Mouse (Mus musculus) heart, adult 11 months (tissue): ENCODE results near the gene Cntln.
A peak's percentile ranks its signal among the peaks of the same experiment; 100 is the strongest.

ENCODE experiments used
- DNase-seq: peaks from one replicate; pipeline ENCODE4 v3.0.0; 2022

Cntln gene

DNA sequence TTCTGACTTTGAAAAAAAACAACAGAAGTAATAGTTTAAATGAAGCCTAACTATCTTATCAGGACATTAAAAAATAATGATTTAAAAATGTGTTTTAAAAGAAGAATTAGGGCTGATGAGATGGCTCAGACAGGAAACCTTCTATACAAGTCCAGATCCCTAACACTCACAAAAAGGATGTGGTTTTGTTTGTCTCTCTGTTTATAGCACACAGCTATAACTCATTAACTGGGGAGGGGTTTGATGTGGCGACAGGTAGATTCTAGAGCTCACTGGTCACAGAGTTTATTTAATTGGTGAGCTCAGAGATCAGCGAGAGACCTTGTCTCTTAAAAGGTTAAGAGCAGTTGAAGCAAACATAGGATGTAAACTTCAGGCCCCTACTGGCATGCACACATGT is 175.5 kb downstream of the Cntln start:
- no peak for DNase-seq

DNA sequence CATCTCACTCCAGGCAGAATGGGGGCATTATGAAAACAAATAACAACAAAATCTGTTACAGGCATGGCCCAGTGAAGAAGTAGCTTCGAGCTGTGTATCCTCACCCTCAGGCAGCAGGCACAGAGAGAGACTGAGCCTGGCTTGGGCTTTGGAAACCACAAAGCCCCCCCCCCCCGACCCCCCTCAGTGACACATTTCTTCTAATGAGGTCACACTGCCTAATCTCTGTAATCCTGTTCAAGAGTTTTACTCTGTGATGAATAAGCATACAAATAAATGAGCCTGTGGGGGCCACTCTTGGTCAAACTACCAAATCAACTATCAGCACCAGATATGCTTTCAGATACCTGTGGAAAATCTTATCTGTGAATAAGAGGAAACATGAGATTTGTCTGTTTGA is 177.6 kb downstream of the Cntln start:
- no peak for DNase-seq

DNA sequence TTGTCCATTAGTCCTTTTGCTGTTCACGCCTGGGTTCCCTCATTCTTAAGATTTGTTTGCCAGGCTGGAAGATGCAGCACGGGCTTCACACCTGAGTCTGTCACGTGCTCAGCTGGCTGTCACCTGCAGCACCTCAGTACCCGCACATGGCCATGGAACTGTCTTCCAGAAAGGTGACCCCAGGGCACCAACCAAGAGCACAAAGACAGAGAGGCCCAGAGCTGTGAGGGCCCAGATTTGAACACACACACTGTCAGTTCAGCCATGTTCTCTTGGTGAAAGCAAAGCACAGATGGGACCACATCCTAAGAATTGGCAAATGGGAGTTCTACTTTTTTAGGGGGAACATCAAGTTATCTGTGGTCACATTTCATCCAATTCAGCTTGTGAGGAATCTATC is 211.9 kb downstream of the Cntln start:
- DNase-seq: no peak

DNA sequence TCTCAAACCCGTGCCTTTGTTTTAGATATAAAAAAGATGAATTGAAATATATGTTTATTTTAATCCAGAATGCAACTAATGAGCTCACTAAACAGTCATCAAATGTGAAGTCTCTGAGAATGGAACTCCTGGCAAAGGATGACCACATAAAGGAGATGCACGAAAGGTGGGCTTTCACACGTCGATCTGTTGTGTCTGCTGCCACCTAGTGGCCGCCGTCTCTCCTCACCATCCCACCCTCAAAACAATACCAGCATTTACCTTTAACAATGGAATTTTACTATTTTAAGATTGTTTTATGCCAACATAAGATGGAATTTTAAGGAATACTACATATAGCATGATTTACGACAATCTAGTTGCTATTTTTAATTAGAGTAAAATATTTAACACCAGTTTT is 212.6 kb downstream of the Cntln start:
- peak; percentile 86 for DNase-seq

DNA sequence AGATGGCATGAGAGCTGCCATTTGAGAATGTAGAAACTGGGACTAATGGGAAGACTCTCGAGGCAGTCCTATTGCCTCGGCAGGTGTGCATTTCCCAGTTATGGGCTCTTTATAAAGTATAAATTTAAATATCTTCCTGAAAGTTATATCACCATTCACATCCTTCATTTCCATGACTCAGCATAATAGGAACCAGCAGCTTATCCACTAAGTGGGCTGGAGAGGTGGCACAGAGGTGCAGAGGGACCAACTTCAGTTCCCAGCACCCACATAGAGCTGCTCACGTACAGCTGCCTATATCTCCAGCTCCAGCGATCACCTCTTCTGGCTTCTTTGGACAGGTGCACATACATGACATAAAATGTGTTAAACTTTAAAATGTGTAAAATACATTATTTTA is 218.1 kb downstream of the Cntln start:
- DNase-seq: no peak

DNA sequence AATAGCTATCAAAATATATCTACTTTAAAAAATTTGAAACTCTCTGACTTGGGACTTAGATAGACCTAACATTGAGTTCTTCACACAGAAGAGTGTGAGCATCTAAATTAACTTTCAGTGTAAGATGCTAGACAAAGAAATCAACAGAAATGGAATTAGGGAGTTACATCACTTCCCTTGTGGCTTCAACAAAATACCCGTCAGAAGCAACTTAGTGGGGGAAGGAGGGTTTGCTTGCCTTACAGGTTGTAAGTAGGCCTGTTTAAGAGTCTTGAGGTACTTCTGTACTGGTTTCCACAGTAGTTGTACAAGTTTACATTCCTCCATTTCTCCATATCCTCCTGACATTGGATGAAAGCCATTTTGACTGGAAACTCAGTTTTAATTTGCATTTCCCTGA is 222.3 kb downstream of the Cntln start:
- no peak for DNase-seq

DNA sequence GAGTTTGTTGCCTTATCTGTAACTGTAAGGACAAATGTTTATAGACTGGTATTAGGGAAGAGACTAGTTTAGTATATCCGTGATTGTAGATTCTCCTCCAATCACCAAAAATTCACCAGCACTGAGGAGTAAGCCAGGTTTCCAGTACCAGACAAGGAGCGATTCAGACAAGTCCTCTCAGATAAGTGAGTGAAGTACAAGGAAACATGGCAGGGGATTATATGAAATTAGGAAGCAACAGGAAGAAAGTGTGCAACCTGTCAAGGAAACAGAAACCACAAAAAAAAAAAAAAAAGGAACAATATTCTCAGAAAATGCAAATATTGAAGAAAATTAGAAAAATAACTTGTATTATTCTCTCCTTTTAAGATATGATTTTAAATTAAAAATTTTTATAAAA is 222.9 kb downstream of the Cntln start:
- DNase-seq: no peak

DNA sequence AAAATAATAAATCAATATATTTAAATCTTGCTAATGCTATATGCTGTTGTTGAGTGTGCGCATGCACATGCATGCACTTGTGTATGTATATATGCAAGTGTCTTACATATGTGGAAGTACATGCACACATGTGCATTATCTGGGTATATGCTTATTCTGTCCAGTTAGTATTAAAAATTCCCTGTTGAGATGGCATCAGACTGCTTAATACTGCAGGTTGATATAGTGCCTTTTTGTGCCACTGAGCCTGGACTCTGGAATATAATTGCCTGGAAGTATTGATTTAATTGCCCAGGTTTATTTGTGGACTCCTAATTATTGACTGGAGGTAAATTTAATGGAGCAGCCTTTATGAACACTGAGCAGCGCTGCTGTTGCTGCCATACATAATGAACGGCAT is 236.2 kb downstream of the Cntln start:
- DNase-seq: no peak

DNA sequence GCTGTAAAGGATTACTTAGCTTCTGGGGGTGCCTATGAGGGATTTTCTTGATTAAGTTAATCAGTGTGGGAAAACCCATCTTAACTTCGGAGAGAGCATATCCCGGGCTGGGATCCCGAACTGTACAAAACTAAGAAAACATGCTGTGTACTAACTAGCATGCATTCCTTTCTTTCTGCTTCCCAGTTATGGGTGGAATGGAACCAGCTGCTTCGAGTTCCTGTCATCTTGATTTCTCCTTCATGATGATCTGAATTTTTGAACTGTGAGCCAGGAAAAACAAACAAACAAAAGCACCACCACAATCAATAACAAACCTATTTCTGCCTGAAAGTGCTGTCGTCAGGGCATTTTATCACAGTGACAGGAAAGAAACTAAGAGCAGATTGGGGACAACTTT is 265.6 kb downstream of the Cntln start:
- DNase-seq: no peak

DNA sequence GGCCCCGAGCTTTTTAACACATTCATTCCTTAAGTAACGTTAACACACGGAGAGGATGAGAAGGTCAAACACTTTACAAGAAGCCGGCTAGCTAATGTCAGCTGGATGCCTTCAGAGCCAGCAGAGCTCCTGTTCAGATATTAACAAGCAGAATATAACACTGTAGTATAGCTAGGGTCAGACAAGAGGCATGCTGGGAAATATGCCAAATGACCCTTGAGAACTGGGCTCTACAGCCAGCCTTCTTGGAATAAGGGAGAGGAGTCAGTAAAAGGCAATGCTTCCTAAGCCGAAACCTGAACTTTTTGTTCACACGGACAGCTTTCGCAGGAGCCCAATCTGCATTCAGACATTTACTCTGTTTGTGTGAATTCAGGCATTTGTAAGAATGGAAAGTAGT is 267.8 kb downstream of the Cntln start:
- DNase-seq: no peak

DNA sequence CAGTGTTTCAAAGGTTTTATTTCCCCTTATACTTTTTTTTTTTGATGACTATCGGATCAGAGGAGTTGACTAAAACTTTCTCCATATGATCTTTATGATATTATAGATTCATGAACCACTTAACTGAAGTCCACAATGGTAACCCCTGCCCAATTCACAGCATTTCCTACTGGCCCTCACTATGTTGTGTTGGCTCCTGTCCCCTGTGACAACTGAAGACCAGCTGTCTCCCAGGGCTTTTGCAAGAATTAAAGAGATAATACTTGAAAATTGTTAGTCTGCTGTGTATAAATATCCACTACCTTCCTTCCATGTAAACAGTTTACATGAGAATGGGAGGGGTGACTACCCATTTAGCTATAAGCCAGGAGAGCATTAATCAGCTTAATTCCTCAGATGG is 270.3 kb downstream of the Cntln start:
- no peak for DNase-seq

DNA sequence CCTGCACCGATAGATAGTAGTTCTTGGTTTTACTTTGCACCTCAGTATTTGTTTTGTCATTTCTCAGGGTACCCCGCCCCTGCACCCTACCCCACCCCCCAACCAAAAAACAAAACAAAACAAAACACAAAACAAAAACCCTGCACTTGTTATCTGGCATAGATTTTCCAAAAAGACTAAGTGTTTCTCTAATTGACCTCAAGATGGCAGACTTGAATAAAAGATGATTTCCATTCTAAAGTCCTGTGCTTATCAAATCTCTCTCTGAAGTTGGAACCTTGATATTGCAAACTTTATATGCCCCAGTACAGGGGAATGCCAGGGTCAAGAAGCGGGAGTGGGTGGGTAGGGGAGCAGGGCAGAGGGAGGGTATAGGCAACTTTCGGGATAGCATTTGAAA is 277.0 kb downstream of the Cntln start:
- DNase-seq: no peak

DNA sequence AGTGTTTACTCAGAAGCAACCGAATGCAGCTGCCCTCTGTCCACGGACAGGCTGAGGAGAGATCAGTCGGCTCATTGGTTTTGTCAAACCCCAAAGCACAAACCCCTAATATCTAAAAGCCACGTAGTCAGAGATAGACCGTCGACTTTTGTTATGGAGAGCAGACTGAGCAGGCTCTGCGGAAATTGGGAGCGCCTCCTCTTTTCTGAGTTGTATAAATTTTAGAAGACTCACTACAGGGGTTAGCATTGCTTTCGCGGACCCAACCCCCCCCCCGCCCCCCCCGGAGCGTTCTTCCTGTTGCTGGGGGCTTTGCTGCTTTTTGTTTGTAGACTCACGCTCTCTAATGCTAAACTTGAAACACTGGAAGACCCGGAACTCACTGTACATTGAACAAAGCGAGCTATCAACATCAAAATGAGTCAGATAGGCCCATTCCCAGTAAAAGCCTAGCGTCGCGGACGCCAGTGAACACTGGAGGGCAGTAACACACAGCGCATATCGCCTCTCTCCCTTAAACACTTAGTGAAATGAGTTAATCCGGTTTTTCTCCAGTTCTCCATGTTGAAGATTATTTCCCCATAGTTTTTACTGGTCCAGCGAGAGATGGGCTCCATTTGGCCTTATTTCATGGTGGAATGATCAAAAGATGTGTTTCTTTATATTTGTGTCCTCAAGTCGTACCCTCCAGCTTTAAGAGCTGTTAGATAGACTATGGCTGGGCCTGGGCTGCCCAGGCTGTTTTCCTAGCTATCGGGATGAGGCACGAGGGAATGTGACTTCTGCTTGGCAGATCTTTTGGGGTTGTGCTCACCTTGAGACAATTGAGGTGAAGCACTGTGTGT is 278.6 kb downstream of the Cntln start:
- DNase-seq: no peak

DNA sequence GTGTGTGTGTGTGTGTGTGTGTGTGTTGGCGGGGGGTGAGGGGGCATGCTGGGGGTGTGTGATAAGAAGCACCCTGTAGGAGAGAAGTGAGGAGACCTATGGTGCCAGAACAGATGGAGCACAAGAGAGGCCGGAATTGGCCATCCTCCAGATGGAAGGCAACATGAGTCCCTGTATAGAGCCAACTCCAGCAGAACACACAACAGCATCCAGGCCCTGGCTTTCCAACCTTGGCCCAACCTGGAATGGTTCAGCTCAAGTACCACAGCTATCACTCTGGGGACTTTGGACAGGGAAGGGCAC is 279.2 kb downstream of the Cntln start:
- no peak for DNase-seq

DNA sequence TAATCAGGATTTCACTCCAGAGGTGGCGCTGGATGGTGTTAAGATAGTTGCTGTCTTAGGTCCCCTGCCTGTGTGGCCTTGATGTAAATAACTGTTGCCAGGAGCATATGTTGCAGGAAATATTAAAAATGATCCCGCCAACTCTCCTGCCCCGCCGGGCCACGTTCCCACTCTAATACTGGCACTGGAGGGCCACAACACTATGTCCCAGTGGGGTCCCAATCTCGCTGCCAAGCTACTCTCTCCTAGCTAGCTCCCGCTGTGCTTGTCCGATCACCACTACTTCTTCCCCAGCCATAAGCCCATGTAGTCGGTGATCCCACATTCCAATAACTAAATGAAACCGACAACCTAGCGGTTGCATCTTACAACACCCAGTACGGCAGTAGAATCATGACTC is 283.9 kb downstream of the Cntln start:
- DNase-seq: no peak

DNA sequence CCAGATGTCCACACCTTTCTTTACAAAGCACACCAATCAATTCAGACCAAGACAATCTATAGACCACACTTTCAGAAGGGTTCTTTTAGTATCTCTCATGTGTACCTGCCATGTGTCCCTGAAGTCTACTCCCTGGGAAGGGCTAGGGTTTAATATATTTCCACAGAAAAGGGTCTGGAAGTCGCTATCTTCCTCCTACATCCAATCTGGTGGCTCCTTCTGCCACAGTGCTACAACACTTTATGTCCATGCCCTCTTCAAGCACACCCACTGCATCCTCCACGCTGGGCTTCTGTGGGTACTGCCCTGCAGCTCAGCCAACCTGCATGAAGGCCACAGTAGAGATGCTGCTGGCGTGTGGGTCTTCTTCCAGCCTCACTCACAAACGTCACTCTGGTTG is 291.4 kb downstream of the Cntln start:
- no peak for DNase-seq

DNA sequence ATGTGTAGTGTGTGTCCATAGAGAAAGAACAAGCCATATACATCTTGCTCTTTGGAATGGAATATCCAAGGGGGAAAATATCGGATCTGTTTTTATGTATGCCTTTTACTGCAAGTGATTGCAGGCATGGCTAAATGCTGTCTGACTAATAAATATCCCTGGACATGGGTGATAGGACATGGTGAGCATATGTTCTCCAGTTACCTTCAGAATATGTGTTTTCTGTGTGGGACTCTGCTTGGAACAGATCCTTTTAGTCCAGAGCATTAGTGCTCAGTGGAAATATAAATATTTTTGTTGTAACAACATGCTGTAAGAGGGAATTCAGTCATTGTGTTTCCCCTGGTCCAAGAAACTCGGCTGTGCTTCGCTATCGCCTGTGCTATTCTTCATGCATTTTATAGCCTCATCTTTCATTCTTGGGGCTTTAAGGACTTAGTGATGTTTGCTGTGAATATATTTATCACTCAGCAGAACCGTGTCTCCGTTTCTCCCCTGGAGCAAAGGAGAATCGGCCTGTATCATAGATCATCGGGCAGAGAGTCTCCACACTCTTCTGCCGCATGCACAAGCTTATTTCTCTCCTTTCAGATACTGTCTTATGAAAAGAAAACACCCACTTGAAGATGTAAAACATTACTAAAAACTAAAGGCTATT is 294.4 kb downstream of the Cntln start:
- no peak for DNase-seq
